Mouse (Mus musculus): ENCODE data around the gene Nlrp6.
A peak's percentile ranks its signal among the peaks of the same experiment; 100 is the strongest.

The Nlrp6 gene

DNA sequence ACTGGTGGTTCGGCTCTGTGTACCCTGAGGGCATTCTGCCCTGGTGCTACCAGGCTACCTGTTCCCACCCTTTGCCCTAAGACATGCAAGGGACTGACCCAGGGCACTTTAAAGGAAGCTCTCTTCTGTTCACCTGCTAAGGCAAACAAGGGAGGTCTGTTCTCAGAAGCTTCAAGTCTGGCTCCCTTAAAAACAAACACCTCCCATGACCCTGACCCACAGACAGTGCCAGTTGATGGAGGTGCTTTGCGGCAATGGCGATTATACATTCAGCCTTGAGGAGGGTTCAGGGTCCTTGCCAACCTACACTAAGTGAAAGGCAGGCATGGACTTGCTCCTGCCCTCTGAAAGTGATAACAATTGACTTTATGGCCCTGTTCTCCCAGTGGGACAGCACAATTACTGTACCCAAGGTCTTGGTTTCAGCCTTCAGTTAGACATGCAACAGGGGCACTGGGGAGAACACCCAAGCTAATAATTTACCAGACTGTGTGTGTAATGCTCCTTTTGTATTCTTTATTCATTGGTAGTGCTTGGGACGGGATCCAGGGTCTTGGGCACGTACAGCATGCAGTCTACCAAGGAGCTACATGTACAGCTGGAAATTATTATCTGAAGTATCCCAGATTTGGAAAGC, 7.7 kb upstream of the Nlrp6 start:
- DNase-seq (ENCODE audit: low read depth, low spot score): no peak

DNA sequence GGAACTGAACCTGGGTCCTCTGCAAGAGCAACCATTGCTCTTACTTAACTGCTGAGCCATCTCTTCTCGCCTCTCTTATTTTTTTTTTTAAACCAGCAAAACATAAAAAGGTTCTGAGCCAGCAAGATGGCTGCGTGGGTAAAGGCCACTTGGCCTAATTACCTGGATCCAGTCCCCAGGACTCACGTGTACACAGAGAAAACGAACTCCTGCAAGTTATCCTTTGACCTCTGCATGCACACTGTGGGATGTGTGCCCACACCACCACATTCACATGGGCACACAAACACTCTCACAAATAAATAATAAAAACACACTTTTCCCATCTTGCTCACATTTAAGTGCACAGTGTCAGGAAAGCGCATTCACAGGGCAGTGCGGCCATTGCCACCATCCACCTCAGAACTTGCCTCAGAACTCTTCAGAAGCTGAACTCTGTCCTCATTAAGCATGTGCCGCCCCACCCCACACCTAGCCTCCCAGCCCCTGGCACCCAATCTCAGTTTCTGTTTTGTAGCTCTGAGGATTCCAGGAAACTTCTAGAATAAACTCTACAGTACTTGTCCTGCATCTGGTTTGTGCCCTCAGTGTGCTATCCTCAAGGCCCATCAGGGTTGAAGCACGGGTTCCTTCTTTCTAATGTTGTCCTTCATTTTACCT, 6.5 kb upstream of the Nlrp6 start:
- no peak for DNase-seq (ENCODE audit: low read depth, low spot score)

DNA sequence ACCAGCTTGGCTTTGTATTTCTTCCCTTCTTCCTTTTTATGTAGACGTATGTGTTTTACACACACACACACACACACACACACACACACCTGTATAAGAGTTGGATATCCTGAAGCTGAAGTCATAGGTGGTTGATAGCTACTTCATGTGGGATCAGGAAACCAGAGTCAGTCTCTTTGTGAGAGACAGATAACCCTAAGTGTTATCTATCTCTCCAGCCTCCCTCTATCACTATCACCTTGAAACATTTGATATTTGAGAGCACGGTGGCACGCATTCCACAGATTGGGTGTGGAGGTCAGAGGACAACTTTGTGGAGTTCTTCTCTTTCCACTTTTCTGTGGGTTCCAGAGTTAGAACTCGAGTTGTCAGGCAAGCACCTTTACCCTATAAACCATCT, 791 bp upstream of the Nlrp6 start:
- no peak for DNase-seq (ENCODE audit: low read depth, low spot score)

DNA sequence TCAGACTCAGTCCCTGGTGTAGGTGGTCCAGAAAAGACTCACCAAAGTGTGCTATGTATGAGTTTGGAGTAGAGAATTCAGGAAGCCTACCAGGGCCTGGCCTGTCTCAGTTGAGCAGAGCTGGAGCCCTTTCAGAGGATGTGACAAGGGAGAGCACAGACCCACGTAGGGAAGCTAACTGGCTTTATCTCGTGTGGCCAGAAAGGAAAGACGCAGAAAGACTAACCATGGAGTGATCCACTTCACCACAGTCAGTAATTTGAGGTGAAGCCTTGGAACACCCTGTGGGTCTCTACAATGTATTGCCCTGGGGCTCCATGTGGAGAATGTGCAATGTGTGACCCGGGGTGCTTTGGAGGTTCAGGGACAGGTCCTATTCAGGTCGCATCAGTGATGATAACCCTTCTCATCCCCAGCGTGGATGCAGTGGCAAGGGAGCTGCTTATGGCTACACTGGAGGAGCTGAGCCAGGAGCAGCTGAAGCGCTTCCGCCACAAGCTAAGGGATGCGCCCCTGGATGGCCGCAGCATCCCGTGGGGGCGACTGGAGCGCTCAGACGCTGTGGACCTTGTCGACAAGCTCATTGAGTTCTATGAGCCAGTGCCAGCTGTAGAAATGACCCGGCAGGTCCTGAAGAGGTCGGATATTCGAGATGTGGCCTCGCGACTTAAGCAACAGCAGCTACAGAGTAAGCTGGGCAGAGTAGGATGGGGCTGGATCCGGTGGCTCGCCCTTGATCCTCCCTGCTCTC, 698 bp downstream of the Nlrp6 start:
- DNase-seq (ENCODE audit: low read depth, low spot score): no peak

DNA sequence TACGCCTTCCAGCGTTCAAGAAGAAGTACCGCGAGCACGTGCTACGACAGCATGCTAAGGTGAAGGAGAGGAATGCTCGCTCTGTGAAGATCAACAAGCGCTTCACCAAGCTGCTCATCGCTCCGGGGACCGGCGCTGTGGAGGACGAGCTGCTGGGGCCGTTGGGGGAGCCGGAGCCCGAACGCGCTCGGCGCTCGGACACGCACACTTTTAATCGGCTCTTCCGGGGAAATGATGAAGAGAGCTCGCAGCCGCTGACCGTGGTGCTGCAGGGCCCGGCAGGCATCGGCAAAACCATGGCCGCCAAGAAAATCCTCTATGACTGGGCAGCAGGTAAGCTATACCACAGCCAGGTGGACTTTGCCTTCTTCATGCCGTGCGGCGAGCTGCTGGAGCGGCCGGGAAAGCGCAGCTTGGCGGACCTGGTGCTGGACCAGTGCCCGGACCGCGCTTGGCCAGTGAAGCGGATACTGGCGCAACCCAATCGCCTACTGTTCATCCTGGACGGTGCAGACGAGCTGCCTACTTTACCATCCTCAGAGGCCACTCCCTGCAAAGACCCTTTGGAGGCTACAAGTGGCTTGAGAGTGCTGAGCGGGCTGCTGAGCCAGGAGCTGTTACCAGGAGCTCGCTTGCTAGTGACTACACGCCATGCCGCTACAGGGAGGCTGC, 1.8 kb downstream of the Nlrp6 start:
- peak; percentile 26 for DNase-seq (ENCODE audit: low read depth, low spot score)

DNA sequence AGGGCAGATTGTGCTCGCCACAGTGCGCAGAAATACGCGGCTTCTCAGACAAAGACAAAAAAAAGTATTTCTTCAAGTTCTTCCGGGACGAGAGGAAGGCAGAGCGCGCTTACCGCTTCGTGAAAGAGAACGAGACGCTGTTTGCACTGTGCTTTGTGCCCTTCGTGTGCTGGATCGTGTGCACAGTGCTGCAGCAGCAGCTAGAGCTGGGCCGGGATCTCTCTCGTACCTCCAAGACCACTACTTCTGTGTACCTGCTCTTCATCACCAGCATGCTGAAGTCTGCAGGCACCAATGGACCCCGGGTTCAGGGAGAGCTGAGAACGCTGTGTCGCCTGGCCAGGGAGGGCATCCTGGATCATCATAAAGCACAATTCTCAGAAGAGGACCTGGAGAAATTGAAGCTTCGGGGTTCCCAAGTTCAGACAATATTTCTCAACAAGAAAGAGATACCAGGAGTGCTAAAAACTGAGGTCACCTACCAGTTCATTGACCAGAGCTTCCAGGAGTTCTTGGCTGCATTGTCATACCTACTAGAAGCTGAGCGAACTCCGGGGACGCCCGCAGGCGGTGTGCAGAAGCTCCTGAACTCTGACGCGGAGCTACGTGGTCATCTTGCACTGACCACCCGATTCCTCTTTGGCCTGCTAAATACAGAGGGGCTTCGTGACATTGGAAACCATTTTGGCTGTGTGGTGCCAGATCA, 2.5 kb downstream of the Nlrp6 start:
- DNase-seq (ENCODE audit: low read depth, low spot score): peak; percentile 10

DNA sequence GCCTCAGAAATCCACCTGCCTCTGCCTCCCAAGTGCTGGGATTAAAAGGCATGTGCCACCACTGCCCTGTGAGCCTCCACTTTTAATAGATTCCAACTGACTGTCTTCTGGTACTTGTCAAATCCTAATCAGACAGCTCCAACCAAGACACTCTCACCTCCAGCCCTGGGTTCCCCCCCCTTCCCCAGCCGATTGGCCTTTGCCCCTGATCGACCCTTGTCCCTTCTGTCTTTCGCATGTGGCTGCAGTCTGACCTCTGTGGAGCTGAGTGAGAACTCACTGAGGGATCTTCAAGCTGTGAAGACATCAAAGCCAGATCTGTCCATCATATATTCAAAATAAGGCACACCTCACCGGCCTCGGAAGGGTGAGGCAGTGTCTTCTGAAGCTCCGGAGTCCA, 6.5 kb downstream of the Nlrp6 start:
- no peak for DNase-seq (ENCODE audit: low read depth, low spot score)

DNA sequence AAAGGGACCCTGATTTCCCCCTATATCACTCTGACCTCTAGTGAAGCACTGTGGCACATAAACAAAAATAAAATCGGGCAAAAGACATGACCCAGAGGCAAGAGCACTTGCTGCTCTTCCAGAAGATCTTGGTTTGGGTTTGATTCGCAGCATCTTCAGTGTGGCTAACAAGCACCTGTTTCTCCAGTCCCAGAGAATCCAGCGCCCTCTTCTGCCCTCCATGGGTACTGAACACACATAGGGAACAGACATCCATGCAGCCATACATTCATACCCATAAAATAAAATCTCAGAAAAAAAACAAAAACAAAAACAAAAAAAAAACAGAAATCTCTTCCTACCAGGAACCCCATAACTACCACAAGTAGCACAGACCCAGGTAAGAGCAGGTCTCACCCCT, 17.7 kb downstream of the Nlrp6 start:
- no peak for DNase-seq (ENCODE audit: low read depth, low spot score)

DNA sequence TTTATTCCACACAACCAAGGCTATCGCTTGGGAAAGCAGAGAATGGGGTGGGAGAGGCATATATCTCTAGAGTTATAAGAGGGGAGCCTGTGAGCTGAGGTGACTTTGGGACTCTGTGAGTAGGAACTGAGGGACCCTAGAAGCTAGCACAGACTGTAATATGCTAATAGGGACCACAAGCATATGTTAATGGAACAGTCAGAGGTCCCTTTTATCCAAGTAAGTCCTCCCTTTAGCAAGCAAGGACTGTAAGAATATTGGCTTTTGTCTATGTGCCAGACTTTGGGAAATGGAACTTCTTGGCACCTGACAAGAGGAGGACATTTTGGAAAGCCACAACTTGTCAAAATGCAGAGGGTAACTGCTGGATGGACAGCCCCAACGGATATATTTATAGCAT, 18.2 kb downstream of the Nlrp6 start:
- DNase-seq (ENCODE audit: low read depth, low spot score): no peak

DNA sequence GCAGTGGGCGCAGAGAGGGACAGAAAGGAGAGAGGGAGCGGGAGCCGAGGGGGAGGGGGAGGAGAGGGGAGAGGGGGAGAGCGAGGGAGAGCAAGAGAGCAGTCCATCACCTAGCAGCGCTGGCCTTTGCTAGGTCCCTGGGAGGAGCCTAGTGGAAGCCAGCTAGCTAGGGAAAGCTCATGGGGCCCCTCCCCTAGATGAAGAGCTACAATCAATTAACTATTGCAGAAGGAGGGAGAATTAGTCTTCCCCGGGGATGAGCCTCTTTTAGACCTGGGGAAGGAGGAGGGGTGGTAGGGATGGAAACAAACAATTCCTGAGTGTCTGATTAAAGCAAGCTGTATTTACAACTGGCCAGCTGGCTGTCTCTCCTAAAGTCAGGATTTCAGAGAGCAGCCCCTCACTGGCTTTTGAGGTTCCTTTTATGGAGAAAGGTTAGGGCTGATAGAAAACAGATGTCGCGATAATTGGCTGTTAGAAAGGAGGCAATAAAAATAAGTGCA, 19.0 kb downstream of the Nlrp6 start:
- DNase-seq (ENCODE audit: low read depth, low spot score): peak; percentile 91

DNA sequence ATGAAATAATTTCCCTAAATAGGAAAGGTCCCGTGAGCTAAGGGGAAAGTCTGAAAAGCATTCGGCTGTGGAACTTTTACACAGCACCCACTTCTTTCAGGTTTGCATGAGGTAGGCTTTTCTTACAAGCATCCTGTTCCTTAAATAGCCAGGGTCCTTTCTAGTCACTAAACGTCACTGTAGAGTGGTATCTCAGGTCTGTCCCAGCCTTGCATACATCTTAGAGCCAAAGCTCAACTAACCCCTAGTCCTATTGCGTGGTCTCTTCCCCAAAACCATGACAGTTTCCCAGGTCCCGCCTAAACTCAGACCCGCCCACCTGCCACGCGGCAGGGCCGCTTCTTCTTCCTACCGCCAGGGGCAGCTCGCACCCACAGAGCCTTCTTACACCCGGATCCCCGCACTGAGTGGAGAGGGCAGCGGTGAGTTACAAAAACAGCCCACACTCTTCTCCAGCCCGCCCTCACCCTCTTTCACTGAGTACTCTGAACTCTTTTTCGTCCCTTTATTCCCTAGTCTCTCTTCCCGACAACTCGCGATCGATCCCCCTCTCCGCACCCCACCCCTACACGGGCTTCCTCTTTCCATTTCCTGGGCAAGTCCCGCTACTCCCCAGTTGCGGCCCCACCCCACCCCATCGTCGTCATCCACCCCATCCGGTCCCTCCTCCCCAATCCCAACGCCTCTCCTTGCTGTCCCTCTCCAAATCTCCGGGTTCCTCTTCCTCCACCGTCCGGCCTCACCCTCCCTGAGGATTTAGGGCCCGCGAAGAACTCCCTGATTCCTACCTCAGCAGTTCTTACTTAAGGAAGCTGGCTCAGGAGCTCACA, 20.7 kb downstream of the Nlrp6 start, which contains the start of gene Pgghg:
TSS of gene Pgghg (plus strand) at position 170 of the 830 bp plus-strand sequence.
- DNase-seq (ENCODE audit: low read depth, low spot score): peak; percentile 87

DNA sequence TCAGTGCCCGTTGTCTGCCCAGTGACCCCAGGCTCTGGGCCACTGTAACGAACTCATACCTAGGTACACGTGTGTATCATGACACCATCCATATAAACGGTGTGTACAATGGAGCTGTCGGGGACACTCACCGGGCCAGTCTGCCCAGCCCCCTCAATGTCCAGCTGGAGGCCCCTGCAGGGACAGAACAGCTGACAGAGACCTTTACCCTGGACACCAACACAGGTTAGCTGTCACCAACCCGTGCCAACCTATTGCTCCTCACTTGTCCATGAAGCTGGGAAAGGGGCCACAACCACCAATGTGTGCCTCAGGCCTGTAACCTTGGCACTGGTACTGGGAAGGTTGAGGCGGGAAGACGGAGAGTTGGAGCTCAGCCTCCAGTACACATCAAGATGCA, 21.6 kb downstream of the Nlrp6 start:
- DNase-seq (ENCODE audit: low read depth, low spot score): no peak

DNA sequence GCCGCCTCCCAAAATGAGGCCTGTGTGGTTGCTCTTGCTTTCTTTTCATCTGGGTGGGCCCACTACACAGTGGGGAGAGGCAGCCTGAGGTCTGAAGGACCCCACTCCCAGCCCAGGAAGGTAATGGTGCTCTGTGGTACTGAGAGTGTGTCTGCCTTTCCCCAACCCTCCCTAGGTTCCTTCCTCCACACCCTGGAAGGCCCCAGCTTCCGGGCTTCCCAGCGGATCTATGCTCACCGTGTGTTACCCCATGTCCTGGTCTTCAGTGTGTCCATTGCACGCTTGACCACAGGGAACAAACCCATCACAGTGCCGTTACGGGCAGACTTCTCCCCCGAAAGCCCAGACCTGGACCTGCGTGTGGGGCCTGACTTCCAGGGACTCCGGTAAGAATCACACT, 22.1 kb downstream of the Nlrp6 start:
- DNase-seq (ENCODE audit: low read depth, low spot score): no peak

DNA sequence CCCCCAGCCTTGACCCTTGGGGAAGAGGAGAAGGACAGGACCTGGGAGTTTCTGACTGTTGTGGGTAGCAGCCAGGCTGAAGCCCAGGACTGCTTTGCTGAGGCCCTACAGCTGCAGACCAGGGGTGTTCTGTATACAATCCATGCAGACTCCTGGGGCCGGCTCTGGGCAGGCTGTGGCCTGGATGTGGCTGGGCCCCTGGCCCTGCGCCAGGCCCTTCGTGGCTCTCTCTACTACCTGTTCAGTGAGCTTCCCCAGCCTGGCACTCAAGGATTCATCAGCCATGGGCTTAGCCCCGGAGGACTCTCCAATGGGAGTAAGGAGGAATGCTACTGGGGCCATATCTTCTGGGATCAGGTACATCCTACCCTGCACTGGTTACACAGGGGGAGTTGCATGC, 22.7 kb downstream of the Nlrp6 start:
- DNase-seq (ENCODE audit: low read depth, low spot score): no peak

DNA sequence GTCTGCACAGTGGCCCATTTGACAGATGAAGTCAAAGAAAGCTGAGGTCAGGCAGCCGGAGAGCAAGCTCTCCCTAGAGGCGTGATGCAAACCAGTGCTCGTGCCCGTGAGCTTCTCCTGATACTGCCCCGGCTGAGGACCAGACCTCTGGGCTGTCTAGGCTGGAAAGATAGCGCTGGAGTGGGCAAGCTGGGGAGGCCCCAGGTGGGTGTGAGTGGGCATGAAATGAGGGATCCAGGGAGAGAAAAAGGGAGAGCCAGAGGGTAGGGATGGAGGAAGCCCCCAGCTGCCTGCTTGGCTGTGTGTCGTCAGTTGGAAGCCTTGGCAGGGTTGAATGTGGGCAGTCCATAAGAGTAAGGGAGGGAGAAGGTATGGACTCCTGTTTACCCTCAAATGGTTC, 23.5 kb downstream of the Nlrp6 start:
- no peak for DNase-seq (ENCODE audit: low read depth, low spot score)

DNA sequence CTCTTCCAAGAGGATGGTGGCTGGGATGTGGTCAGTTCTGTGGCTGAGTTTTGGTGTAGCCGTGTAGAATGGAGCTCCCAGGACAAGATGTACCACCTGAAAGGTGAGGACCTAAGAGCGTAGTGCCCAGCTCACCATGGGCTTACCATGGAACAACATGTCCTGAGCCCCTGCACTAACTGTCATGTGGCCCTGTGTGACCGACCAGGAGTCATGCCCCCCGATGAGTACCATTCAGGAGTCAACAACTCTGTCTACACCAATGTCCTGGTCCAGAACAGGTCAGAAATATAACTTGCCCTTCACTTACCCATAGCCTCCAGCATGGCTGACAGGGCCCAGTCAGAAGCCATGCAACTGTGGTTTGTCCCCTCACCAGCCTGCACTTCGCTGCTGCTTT, 24.5 kb downstream of the Nlrp6 start:
- no peak for DNase-seq (ENCODE audit: low read depth, low spot score)

DNA sequence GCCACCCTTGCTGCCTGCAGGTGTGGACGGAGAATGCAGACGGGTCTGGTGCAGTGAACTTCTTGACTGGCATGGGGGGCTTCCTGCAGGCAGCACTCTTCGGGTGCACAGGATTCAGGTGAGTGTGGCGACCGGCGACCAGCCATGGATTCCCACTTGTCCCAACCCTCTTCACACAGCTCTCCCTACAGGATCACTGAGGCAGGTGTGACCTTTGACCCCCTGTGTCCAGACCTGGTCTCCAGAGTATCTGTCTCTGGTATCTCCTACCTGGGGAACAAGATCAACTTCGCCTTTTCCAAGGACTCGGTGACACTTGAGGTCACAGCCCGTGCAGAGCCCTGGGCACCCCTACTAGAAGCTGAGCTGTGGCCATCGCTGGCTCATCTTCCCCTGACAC, 25.6 kb downstream of the Nlrp6 start:
- no peak for DNase-seq (ENCODE audit: low read depth, low spot score)

DNA sequence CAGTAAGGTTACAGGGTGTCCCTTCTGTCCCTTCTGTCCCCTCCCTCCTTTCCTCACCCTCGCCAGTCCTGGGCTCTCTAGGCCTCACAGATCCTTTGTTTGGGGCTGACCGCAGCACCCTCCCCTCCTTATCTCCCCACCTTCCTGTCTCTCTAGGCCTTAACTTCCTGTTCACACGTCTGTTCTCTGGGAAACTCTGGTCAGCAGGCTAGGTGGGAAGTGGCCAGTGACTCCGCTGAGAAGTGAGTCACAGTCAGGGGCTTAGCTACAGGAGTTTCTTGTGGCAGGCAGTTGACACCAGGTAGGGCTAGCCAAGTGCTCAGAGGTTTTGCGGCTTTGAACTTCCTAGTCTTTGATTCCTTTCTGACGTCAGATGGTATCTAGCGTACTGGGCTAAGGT, 26.3 kb downstream of the Nlrp6 start:
- no peak for DNase-seq (ENCODE audit: low read depth, low spot score)

DNA sequence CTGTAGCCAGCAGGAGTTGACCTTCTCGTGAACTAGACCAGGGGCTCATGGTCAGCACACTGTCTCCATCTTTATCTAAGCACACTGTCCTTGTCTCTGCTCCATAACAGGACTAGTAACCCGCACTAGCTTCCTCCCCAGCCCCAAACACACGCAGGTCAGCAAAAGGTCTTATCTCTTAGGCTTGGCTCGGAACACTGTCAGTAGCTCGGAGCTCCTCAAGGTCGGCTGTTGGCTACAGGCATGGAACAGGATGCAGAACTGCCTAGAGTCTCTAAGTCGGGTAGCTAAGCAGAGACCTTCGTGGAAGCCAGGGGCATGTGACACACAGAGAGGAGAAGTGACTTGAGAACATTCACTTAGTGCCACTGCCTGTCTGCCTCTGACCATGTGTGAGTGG, 27.5 kb downstream of the Nlrp6 start:
- DNase-seq (ENCODE audit: low read depth, low spot score): no peak

DNA sequence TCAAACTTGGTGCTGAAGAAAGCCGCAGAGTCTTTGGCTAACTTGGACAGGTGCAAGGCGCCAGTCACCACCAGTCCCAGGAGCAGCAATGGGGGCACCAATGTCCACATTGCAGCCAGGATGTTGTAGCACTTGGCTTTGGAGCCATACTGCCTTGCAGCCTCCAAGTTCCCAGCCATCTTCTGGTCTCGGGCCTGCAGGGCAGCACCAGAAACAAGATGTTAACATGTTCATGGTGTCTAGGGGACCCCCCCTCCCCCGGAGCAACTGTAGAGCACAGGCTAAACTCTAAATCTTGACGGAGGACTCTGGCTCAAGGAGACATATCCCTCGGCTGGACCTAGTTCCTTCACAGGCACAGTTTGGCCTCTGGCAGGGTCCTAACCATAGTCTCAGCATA, 28.6 kb downstream of the Nlrp6 start:
- no peak for DNase-seq (ENCODE audit: low read depth, low spot score)

Data from forelimb bud, embryonic 11.5 days (tissue).